Mouse (Mus musculus) cortical plate, adult 2 months (tissue): ENCODE data around the gene Bicc1.

Source experiments
- CTCF ChIP-seq: fragments of 200-500 bp; IDR thresholded peaks from 2 replicates; pipeline ENCODE4 v1.5.1; 2011; ENCODE audit warnings: mild to moderate bottlenecking, control low read depth, low read length; ENCODE audit not compliant: insufficient read depth; ENCODE audit errors: extremely low read depth
- POLR2A ChIP-seq: fragments of 200-500 bp; IDR thresholded peaks from 2 replicates; pipeline ENCODE4 v1.6.1; 2011; ENCODE audit warnings: mild to moderate bottlenecking, low read length, control low read depth; ENCODE audit not compliant: insufficient read depth; ENCODE audit errors: extremely low read depth

GRCm38 (mm10) chr10:70948276-70948675, 211.2 kb downstream of the Bicc1 start:
- TF ChIP-seq CTCF: no peak
- no peak for TF ChIP-seq POLR2A
